Mouse (Mus musculus) liver, embryonic 14.5 days (tissue): Measurements from ENCODE around the gene Wwc1. TPM values are rescaled to one million over a fixed set of nuclear protein-coding genes. Genes with fewer than 3 reads are reported as not detected.

Experiments
- ATAC-seq: fragments of 200-750 bp; cut with Nextera tagmentation; 2 replicates; pipeline ENCODE4 v1.8.0; 2017; ENCODE audit warnings: moderate number of reproducible peaks, mild to moderate bottlenecking, moderate library complexity; ENCODE audit not compliant: insufficient read depth
- DNase-seq, 3 experiments: peaks; one replicate each; pipeline ENCODE4 v3.0.0-alpha.2; 2012 to 2013; ENCODE audit warnings: low read depth in 3 of 3, low spot score in 3 of 3
- H3K27ac ChIP-seq: fragments of 300-500 bp; sonication (generic); 2 replicates; pipeline ENCODE4 v1.5.1; 2014; ENCODE audit warnings: moderate library complexity, mild to moderate bottlenecking, control low read depth, inconsistent platforms
- H3K27me3 ChIP-seq: fragments of 300-500 bp; sonication (generic); 2 replicates; pipeline ENCODE4 v1.6.1; 2014; ENCODE audit warnings: mild to moderate bottlenecking, low read length, moderate library complexity; ENCODE audit not compliant: control insufficient read depth, insufficient read depth
- H3K36me3 ChIP-seq: fragments of 300-500 bp; sonication (generic); replicated peaks from 2 replicates; pipeline ENCODE4 v1.6.1; 2014; ENCODE audit warnings: low read depth; ENCODE audit not compliant: control insufficient read depth, insufficient read depth
- H3K4me1 ChIP-seq, 2 experiments: fragments of 200-500 bp in 1 of 2; fragments of 300-500 bp in 1 of 2; sonication (generic) in 1 of 2; replicated peaks; 2 replicates each; pipeline ENCODE4 v1.6.1; 2012 to 2014; ENCODE audit warnings: antibody characterized with exemption in 1 of 2, inconsistent platforms in 1 of 2, low read length in 1 of 2; ENCODE audit not compliant: control insufficient read depth in 2 of 2, insufficient read depth in 2 of 2
- H3K4me2 ChIP-seq: fragments of 300-500 bp; sonication (generic); 2 replicates; pipeline ENCODE4 v1.6.1; 2014; ENCODE audit warnings: low read depth, mild to moderate bottlenecking, control low read depth, moderate library complexity
- H3K4me3 ChIP-seq, 2 experiments: fragments of 200-500 bp in 1 of 2; fragments of 300-500 bp in 1 of 2; sonication (generic) in 1 of 2; 2 replicates each; pipeline ENCODE4 v1.5.1; 2012 to 2014; ENCODE audit warnings: low read depth in 2 of 2, low read length in 2 of 2, mild to moderate bottlenecking in 2 of 2, control low read depth in 1 of 2, inconsistent platforms in 1 of 2, moderate library complexity in 1 of 2; ENCODE audit not compliant: insufficient read depth in 1 of 2
- H3K9ac ChIP-seq: fragments of 300-500 bp; sonication (generic); replicated peaks from 2 replicates; pipeline ENCODE4 v1.6.1; 2014; ENCODE audit warnings: mild to moderate bottlenecking, control low read depth, moderate library complexity
- H3K9me3 ChIP-seq: fragments of 300-500 bp; sonication (generic); 2 replicates; pipeline ENCODE4 v1.6.1; 2016; ENCODE audit warnings: low read length, mixed read lengths; ENCODE audit not compliant: control insufficient read depth
- CTCF ChIP-seq: IDR thresholded peaks from 2 replicates; pipeline ENCODE4 v1.5.1; 2016; ENCODE audit warnings: antibody characterized with exemption, low read depth, control low read depth
- EP300 ChIP-seq: IDR thresholded peaks from 2 replicates; pipeline ENCODE4 v1.6.1; 2016; ENCODE audit warnings: antibody characterized with exemption, low read depth
- whole genome bisulfite sequencing: fragments of 180-500 bp; shearing (Covaris S2); extraction: QIAGEN DNeasy Blood & Tissue Kit; methylation state at CpG from one replicate; pipeline ENCODE4 v1.1.7; 2014; ENCODE audit not compliant: insufficient replicate concordance; 5-methylcytosine and 5-hydroxymethylcytosine counted together
- polyA plus RNA-seq, 2 experiments: library from polyadenylated mRNA; depleted of rRNA in 1 of 2; stranded (reverse) in 1 of 2; unstranded in 1 of 2; fragments of >200 nt; fragmentation: Nextera tagmentation in 1 of 2; extraction: Ambion mirVana in 1 of 2; gene quantifications; 2 replicates each; pipeline versions ENCODE4 v1.2.1 to v1.2.3; 2012 to 2014

The Wwc1 gene
- polyA plus RNA-seq, 2 experiments: 0.65 to 2.5 TPM

DNA sequence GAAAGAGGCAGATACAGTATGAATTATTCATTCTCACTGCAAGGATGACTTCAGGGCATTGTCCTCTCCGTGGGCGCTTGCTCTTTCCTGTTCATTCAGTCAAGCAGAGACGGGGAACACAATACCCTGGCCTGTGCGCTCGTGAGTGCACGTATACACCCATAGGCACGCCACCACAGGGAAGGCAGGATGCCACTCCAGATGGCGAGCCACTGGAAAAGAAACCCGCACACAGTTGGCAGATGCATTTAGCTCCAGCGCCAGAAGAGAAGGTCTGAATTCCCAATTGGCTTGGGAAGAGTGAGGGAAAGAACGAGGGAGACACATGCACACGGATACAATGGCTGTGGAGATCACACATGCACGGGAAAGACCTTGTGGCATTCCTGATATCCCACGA lies 53.0 kb downstream of the Wwc1 start:
- H3K9ac ChIP-seq: no peak overlapping the region
- H3K27ac ChIP-seq: no peak overlapping the region
- ATAC-seq: no peak
- WGBS: 58% methylated on average over 14 of the region's 14 CpGs
- TF ChIP-seq EP300 (no peak), CTCF (no peak)
- H3K4me2 ChIP-seq: no peak overlapping the region
- H3K9me3 ChIP-seq: no peaks in the 10 kb centered on the region
- H3K27me3 ChIP-seq: no peaks in the 10 kb centered on the region
- no peak overlapping the region for H3K4me3 ChIP-seq
- no peaks in the 10 kb centered on the region; a peak in 1 of 4 replicates for H3K4me1 ChIP-seq
- no peaks in the 10 kb centered on the region for H3K36me3 ChIP-seq
- no peak for DNase-seq

DNA sequence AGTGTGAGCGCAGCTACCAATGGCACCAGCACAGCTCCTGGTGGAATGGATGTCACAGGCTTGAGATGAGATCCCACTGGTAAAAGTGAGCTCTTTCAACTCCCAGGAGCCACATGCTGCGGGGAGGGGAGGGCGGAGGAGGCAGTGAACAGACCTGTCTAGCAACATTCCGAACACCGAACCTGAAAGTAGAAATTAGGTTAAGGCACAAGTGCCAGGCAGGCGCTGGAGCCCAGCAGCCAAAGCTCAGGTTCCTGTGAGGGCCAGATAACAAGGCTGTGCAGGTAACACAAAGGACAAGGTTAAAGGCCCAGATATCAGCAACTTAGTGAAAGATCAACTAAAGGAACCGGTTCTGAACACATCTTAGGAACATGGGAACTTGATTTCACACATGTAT lies 54.7 kb downstream of the Wwc1 start:
- Histone ChIP-seq H3K4me3 (no peak overlapping the region), H3K27me3 (no peaks in the 10 kb centered on the region), H3K4me1 (no peaks in the 10 kb centered on the region; a peak in 2 of 4 replicates), H3K36me3 (no peaks in the 10 kb centered on the region), H3K9ac (no peak overlapping the region), H3K9me3 (no peaks in the 10 kb centered on the region), H3K4me2 (no peak overlapping the region), H3K27ac (no peak overlapping the region)
- no peak for ATAC-seq
- TF ChIP-seq CTCF (no peak), EP300 (no peak)
- DNase-seq: no peak
- 66% methylated on average over 7 of the region's 7 CpGs for WGBS

DNA sequence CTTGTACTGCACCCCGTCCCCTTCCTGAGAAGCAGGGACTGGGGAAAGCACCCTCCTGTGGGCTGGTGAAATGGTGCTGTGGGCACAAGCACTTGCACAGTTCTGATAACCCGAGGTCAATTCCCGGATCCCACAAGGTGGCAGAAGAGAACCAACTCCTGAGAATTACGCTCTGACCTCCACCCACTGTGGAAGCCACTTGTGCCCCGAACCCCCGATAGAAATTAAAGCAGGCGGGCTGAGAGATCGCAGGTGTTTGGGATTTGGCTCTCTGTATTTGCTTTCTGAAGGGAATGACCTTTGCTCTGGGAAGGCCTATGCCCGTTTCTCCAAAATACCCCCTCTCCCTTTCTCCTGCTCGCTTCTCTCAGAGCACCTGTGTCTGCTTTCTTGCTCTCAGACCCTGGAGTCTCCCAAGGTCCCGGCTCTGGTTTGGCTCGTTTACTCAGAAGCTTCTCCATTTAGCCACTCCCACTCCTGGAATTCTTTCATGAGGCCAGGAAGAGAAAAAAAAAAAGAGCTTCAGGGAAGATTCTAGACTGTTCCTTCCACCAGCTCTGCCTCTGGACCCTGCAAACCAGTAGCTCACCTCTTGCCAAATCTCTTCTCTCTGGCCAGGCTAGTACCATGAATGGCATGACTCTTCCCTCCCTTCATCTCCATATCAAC lies 58.0 kb downstream of the Wwc1 start:
- ATAC-seq: no peak
- DNase-seq: no peak
- no peaks in the 10 kb centered on the region for H3K36me3 ChIP-seq
- no peak overlapping the region for H3K4me3 ChIP-seq
- H3K4me1 ChIP-seq: no peaks in the 10 kb centered on the region; a peak in 2 of 4 replicates
- H3K27me3 ChIP-seq: no peaks in the 10 kb centered on the region
- H3K9me3 ChIP-seq: no peaks in the 10 kb centered on the region
- 35% methylated on average over 12 of the region's 12 CpGs for WGBS
- H3K4me2 ChIP-seq: no peak overlapping the region
- H3K27ac ChIP-seq: no peak overlapping the region
- TF ChIP-seq CTCF: 0 out of 2 replicates have a peak, but pooled peaks have one; percentile 9
- TF ChIP-seq EP300: no peak
- no peak overlapping the region for H3K9ac ChIP-seq

DNA sequence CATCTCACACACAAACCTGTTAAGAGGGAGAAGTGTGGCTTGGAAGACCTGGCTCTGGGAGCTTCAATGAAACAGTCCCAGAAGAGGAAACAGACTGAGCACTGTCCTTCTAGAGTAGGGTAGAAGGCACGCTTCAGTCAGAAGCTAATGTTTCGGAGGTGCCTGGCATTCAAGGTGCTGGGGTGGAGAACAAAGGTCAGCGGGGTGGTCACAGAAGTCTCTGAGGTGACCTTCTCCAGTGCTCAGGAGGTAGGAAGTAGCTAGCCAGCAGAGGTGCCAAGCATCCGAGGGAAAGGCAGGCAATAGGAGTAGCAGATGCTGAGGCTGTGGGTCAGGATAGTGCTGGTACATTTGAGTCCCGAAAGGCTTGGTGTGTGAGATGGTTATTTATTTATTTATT lies 59.6 kb downstream of the Wwc1 start:
- Histone ChIP-seq H3K4me2 (no peak overlapping the region), H3K9me3 (no peaks in the 10 kb centered on the region), H3K36me3 (no peaks in the 10 kb centered on the region), H3K27ac (no peak overlapping the region), H3K4me3 (no peak overlapping the region), H3K9ac (no peak overlapping the region), H3K4me1 (peaks cover 0 to 3% of the 10 kb centered on the region in 2 experiments; a peak in 2 of 4 replicates), H3K27me3 (no peaks in the 10 kb centered on the region)
- ATAC-seq (no peak), DNase-seq (no peak)
- no peak for TF ChIP-seq CTCF
- no peak for TF ChIP-seq EP300
- WGBS: 60% methylated on average over 5 of the region's 5 CpGs

DNA sequence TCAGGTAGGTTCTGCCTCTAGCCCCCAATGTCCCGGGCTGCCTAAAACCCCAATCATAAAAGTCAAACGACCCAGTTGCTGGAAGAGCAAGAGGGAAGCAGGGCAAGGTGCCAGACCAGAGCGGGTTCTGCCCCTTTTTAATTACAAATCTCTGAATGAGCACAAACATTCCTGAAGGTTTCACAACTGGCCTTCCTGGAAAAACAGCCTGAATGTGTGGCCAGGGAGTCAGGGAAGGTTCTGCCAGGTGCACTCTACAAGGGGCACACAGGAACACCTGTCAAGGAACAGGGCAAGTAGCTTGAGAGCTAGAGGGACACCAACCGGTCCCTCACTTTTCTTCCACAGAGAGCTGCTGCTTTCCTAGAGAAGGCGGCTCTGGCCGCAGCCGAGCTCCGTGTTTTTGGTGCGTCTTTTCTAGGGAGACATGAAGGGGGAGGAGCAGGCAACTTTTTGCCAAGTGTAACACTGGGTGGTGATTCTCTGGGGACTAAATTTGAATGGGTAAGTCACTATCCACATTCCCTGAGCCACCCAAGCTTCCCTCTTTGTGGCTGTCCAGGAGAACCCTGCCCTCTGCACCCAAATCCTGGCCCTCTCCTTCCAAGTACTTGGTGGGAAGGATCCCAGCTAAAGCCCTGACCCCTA lies 60.3 kb downstream of the Wwc1 start:
- TF ChIP-seq EP300 (no peak), CTCF (no peak)
- 57% methylated on average over 9 of the region's 9 CpGs for WGBS
- no peaks in the 10 kb centered on the region for H3K36me3 ChIP-seq
- H3K4me1 ChIP-seq: peaks cover 0 to 3% of the 10 kb centered on the region in 2 experiments; a peak in 2 of 4 replicates
- DNase-seq (no peak), ATAC-seq (no peak)
- no peak overlapping the region for H3K9ac ChIP-seq
- H3K4me3 ChIP-seq: no peak overlapping the region
- H3K9me3 ChIP-seq: no peaks in the 10 kb centered on the region
- no peak overlapping the region for H3K4me2 ChIP-seq
- H3K27ac ChIP-seq: no peak overlapping the region
- H3K27me3 ChIP-seq: no peaks in the 10 kb centered on the region
